Mouse (Mus musculus) gastrocnemius, postnatal 25 days (tissue): ENCODE data around the gene Ctns. TPM values are rescaled to one million over a fixed set of nuclear protein-coding genes. Genes with fewer than 3 reads are reported as not detected.

Experiments
- DNase-seq: peaks from one replicate; pipeline ENCODE4 v3.0.0; 2022
- long read RNA-seq, 2 experiments: library from polyadenylated mRNA; stranded (forward); transcript quantifications; one replicate each; pipeline ENCODE4 v2.0.0; 2021
- total RNA-seq, 2 experiments: library from RNA; stranded (reverse); gene quantifications; 1 replicate in 1 of 2; 2 replicates in 1 of 2; pipeline ENCODE4 v1.2.3; 2021

Ctns gene
- total RNA-seq, result 1 to 10 TPM; 5.6 to 7.4 TPM
- long read RNA-seq, experiment 1, partial matches to known transcripts, result 0 of 2 reads
- long read RNA-seq, experiment 1, other reads (novel, unspliced or antisense), result 1 of 2 reads
- long read RNA-seq, experiment 2, partial matches to known transcripts, result 1 of 5 reads
- long read RNA-seq, experiment 2, other reads (novel, unspliced or antisense), result 0 of 5 reads

DNA sequence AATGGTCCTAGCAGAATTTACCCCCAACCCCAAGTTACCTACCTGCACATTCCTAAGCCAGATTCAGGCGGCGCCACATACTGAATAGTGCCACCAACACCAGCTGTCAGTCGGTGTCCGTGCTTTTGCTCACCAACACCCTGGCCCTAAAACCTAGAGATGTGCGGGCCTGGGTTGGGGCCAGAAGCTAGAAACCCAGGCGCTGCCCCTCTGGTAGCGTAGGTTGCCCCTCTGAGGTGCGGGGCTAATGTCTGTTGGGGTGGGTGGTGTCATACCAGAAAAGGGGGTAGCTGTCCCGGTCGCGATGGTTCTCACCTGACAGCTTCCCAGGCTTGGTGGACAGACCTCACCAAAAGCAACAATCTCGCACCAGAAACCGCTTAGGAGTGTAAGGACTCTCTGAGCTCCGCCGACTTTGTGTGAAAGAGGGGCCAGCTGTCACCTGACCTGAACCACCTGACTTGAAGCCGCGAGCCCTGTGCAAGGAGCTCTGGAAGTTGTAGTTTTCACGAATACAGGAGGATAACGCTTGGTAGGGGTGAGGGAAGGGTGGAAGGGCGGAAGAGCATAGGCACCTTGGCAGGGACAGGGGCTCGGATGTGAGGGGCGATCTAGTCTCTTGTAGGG is at the start of gene Ctns:
TSS of gene Ctns (minus strand) at position 440 of the 627 bp plus-strand sequence.
- DNase-seq, result peak; percentile 84

DNA sequence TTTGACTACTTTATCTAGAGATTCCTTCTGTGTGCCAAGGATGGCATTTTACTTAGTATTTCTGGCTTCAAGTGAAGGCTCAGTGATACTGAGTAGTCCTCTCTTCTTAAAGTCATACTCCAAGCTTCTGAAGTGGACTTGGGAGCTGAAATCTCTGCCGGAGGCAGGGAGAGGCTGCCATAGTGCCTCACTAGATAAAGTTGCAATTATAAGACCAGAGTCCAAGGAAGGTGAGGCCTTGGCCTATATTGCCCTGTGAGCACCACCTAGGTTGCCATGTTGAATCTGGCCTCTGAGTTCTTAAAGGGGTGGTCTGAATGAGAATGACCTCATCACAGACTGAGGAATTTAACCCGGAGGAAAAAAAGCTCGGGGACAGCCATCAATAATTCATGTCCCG is 43.9 kb upstream of the Ctns start:
- no peak for DNase-seq

DNA sequence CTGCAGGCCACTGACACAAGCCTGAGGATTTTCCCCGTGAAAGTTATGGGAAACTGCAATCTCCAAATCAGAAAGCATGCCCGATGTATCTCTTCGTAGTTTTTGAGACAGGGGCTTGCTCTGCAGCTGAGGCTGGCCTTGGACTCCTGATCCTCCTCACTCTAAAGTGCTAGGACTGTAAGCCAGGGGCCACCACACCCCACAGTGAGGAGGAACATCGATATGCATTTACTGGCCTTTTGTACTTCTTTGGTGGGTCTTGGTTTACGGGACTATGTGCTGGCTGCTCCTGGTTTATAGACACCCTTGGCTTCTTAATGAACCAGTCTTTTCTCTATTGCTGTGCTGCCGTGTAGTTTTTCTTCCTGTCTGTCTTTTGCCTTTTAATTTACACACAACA is 43.4 kb upstream of the Ctns start:
- DNase-seq, result no peak

DNA sequence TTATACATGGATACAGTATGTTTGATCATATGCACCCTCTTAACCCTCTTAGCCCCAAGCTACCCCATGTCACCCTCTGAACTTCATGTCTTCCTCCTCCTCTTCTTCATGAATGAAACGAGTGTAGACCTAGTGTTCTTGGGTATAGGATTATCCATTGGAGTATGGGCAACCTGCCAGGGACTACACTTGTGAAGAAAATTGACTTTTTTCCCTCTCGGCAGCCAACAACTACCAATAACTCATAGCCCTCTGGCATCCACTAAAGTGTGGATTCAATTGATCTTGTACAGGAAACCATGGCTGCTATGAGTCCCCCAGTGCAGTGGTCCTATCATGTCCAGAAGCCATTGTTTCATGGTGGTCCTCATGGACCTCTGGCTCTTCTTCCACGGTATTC is 37.9 kb upstream of the Ctns start:
- no peak for DNase-seq

DNA sequence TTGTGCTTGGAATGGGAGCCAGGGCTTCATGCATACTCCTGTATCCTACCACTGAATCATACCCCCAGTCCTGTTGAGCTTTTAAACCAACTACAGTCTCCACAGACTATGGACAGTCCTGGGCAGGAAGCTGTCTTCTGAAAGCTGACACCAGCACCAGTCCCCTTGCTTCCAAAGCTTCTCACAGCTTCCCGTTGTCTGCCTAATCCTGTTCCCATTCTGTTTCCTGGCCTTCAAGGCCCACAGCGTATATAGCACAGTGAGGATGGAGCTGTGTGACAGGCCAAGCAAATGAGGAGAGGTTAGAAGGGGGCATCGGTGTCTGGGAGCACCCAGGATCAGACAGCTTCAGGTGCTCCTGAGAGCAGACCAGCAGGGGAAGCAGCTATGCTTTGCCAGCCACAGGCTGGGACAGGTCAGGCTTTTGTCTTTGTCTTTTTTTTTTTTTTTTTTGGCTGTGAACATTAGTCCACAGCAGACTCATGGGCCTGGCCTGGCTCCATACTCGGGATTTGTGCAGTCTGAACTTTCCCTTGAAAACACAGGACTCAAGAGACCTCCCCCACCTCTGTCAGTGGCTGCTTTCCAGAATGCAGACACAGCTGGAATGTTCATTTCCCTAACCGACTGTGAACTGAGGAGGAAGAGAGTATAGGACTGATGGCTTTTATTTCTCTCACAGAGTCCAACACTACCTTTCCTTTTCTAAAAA is 37.3 kb upstream of the Ctns start:
- DNase-seq, result peak; percentile 81

DNA sequence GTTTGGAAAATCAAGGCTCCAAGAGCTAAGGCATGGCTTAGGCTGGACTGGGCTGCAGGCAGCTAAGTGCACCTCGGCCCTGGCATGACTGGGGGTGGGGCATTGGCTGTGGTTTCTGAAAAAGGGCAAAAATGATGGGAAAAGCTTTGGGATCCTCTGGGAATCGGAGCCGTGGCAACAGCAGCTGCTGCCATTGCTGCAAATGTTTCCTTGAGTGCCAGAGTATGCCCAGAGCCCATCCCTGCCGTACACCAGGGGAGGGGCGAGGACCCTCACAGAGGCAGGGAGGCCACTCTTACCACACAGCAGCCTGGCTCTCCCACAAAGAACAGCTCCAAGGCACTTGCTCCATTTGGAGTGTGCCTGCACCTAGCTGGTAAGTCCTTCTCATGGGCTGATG is 35.1 kb upstream of the Ctns start, which contains the start of gene Trpv1:
TSS of gene Trpv1 (plus strand) at position 301 of the 400 bp plus-strand sequence.
- no peak for DNase-seq

DNA sequence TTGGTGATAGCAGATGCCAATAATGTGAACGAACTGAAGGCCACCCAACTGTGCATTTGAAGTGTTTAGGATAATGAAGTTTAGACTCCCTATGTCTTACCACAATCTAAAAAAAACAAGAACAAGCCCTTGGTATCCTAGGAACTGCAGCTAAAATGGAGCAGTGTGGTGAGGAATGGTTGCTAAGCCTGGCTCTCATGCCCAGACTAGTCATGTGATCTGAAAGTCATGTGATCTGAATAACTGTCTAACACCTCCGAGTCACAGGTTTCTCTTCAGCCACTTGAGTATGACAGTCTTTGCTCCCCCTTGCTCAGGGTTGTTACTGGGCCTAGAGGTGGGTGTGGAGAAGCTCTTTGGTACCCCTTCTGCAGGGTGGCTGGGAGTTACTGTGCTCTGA is 33.7 kb upstream of the Ctns start:
- no peak for DNase-seq

DNA sequence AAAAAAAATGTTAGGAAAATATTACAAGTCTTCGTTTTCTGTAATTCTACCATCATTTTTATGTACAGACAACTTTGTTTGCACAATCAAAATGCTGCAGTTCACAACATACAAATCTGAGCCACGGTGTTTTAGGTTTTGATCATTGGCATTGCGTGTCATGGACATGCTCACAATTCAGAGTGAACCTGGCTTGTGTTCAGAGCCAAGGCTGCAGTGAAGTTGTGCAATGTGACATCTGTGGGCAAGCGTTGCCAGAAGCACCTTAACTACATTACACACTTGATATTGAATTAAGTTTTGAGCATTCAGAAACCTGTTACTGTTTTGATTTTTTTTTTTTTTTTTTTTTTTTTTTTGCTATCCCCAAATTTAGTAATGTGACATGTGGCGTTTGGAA is 31.2 kb upstream of the Ctns start:
- no peak for DNase-seq

DNA sequence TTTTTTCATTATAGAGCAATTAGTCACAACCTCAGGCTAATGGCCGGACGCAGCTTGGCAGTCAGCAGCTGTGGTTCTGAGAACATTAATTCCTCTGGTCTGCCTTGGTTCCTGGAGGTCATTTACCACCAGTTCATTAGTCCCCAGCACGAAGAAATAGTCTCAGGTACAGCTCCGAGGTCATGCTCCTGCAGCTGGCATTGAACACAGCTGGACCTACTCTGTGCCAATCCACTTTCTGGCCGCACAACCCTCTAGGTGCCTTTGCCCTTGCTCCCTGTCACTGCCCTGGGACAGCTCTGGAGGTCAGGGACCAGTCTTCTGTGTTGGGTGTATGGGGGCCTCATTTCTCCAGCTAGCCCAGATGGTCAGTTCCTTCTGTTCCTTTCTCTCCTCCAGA is 30.0 kb upstream of the Ctns start:
- no peak for DNase-seq

DNA sequence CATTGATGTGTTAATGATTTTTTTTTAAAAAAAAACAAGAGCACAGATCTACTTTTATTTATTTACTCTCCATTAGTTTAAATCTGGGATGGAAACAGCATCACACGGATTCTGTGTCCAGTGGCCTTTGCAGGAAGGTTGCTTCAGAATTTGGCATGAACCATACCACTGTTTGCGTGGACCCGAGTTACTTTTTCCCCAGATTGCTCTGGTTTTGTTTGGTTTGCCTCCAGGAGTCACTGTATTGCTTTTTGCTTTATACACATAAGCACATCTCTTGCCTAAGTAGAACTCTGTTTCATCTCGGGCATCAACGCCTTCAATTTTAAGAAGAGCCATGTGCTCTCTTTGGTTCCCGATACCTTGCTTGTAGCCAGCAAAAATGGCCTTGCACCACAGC is 27.0 kb upstream of the Ctns start:
- no peak for DNase-seq

DNA sequence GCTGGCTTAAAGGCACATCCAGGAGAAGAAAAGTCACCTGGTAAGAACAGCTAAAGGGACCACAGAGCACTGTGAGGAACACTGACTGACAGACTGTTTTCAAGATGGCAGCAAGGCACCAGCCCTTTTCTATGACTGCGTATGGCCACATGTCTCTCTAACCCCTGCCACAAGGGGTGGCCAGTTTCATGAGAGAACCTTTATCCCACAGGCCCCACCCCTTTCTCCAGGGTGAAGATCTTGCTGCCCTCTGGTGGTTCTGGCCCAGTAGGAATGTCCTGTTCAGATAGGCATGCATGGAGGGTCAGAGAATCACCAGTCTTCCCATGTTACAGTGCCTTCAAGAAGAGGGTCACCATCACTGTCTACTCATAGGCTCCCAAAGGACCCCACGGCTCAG is 25.1 kb upstream of the Ctns start:
- no peak for DNase-seq

DNA sequence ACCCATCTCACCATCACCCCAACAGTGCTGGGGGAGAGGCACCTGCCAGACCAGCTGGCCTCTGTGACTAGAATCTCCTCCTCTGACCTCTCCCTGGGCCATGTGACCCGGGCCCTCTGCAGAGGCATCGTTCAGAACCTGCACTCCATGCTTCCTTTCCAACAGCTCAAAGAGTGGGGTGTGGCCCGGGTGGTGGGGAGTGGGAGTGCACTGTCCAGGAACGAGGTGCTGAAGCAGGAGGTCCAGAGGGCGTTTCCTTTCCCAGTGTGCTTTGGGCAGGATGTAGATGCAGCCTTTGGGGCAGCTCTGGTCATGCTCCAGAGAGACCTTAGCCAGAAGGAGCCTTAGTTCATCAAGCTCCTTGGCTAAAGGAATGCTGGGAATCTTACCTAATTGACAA is 24.0 kb upstream of the Ctns start:
- DNase-seq, result no peak

DNA sequence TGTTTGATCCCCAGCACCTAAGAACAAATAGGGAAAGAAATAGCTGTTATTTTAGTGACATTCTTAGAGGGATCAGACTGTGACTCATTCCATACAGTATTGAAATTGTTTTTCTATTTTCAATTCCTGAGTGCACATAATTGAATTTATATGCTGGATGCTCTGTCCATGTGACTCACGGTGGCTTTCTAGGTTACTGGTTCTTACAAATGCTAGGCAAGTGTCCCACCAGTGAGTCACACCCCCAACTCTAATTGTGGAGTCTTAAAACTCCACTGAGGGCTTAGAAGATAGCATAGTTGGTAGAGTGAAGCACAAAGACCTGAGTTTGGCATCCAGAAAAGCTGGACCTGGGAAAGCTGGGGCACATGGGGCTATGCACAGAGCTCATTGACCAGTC is 21.8 kb upstream of the Ctns start:
- DNase-seq, result no peak

DNA sequence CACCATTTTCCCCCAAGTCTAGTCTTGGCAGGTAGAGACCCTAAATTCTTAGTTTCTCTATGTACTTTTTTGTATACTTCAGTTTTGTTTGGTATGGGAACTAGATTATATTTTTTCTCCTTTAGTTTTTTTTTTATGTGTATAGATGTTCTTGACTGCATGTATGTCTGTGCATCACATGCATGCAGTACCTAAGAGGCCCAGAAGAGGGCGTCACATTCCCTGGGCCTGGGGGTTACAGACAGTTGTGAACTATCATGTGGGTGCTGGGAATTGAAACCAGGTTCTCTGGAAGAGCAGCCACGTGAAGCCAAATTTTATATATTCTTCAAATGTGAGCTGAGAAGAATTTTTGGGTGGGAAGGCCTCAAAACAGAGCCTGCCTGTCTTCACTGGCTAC is 20.8 kb upstream of the Ctns start:
- no peak for DNase-seq

DNA sequence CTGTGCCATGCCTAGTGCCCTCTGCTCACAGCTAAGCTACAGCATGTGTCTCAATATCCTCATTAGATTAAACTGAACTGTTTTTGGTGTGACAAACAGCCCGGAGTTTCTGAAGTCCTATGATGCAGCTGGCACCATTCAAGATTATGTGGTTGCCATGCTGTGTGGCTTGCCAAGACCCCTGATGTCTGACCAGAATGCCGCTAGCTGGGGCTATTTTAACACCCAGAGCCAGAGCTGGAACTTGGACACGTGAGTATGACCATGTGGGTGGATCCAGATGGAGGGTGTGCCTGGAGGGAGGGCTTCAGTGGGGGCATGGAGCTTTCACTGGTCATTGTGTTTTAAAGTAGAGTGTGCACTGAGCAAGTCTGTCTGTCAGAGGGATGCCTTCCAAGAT is 15.1 kb upstream of the Ctns start:
- no peak for DNase-seq

DNA sequence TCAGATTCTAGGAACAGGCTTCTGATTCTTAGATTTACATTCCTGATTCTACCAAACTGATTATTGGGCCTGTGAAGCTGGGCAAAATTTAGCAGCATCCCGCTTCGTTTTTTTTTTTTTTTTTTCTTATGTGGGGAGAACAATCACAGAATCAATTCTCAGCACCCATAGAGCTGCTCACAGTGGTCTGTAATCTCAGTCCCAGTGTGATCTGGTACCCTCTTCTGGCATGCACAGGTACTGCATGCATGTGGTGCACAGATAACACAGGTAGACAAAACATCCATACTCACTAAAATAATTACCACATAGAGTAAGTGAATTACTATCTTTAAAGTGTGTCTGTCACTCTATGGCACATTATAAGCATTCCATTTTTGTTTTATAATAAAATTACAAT is 8.8 kb upstream of the Ctns start:
- DNase-seq, result no peak

DNA sequence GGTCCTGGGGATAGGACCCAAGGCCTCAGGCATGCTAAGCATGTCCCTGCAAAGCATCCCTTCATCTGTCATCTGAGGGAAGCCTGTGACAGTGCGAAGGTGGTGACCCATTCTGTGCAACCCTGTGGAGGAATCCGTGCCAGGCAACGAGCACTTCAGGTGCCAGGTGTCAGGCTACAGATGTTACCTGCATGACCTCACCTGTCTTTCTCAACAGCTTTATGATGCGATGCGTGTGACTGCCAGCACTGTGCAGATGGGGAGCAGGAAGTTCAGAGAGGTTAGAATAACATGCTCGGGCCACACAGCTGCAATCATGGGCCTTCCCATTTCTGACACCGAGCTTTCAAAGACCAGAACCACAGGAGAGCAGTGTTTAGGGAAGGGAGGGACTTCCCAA is 6.4 kb upstream of the Ctns start:
- DNase-seq, result no peak

DNA sequence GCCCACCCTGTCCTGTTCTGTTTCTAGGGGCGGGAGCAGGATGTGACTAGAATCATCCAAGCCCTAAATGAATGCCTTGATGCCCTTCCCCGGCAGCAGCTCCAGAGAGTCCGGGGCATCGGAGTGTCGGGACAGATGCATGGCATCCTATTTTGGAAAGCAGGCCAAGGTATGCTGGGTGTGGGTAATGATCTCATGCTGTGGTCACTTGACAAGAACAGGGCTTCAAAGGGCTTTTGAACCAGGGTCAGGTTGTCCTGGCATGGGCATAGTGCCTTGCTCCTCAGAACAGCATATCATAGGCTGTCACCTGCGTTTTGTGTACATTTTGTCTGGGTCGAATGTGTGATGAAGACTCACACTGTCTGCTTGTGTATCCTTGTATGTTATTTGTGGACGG is 5.1 kb upstream of the Ctns start:
- no peak for DNase-seq

DNA sequence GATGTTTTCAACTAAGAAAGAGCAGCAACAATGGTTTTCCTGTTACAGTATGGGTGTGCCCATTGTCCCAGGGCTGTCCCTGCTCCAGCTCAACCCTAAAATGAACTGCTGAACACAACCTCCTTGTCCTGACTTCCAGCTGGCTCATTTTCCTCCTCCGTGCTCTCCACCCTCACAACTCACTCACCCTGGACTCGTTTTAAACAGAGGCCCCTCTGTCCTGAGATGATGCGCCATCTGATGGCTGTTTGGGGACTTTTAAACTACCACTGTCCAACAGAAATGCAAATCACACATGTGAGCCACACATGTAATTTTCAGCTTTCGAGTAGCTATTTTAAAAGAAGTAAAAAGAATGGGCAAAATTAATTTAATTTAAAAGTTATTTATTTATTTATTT is 2.8 kb upstream of the Ctns start:
- DNase-seq, result peak; percentile 15

DNA sequence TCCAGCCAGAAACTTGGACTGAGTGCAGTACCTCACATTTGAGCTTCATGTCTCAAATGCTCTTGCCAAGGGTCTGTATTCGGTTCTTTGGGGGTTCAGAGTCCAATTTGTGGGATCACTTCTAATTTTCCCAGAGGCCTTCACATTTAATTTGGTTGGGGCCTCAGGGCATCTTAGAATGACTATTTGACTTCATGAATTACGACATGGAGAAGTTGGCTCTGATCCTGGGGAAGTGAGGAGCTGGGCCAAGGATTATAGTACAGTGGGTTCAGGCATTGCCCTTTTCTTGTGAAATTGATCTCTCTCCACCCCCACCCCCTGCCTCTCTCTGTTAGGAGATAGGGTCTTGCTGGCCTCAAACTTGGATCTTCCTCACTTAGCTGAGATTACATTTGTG is 2.2 kb upstream of the Ctns start:
- no peak for DNase-seq

DNA sequence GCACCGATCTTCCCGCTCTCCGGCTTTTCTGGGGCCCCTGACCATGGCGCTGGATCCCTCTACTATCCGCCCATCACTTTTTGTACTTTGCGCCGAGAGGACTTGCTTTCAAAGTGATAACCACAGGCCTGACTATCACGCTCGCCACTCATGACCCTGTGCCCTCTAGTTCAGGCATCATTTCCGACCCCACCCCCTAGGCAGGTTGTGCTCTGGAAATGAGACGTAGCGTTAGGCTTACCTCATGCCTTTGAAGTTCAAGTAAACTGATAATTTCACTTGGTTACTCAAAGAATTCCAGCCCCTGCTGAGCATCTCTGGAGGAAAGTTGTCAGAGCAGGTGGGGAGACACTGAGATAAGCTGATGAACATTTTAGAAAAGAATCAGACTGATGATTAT is 1.0 kb upstream of the Ctns start:
- no peak for DNase-seq

DNA sequence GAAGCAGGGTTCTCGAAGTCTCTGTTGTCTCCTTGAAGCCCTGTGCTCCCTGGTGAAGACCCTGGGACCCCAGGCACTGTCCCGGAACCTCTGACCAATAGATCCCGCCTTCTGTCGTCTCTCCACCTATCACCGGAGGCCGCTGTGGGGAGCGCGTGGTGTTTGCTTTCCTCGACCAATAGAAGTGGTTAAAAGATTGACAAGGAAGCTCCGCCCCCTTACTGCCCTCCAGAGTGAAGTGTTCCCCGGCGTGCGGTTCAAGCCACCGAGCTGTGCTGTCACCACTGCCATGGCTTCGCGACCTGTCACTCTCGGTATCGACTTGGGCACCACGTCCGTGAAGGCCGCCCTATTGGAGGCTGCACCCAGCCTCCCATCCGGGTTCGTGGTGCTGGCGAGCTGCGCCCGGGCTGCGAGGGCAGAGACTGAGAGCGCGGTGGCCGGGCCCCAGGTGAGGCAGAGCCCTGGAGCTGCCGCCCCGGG is 429 bp upstream of the Ctns start, which contains the start of gene Shpk:
TSS of gene Shpk (plus strand) at position 231 of the 483 bp plus-strand sequence.
- DNase-seq, result peak; percentile 93

DNA sequence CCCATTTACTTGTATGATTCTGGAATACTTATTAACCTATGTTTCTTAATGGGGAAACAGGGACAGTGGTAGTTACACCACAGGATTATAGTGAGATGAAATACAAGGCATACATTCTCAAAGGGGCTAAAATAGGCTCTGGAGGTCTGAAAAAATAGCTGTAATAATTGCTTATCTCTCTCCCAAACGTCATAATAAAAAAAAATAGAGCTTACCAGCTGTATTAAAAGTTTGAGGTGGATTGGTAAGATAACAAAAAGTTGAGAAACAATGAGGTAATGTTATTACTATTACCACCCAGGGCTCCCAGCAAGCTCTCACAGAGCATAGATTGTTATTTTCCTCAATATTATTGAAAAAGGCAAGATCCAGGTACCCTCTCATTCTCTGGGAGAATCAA is 652 bp downstream of the Ctns start:
- DNase-seq, result no peak

DNA sequence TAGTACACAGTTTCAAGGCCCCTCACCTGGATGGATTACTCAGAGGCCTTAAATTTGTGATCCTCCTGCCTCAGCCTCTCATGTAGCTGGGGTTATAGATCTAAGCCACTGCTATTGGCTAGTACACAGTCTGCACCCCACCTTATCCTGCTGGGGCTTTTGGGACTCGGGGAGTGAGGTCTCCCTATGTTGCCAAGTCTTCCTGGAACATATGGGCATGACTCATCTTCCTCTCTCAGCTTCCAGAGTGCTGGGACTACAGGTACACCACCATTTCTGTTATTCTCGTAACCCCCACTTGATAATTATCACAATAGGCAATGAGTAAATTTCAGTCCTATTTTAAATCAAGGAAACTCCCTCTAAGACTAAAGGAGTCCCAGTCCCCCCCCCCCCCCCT is 4.4 kb downstream of the Ctns start:
- DNase-seq, result no peak
